Mouse (Mus musculus) neural tube, embryonic 10.5 days (tissue): Measurements from ENCODE around the gene Rsph1.

Experiments used
- DNase-seq: peaks from one replicate; pipeline ENCODE4 v3.0.0-alpha.2; 2017; ENCODE audit warnings: low spot score; ENCODE audit errors: extremely low spot score

The Rsph1 gene

DNA sequence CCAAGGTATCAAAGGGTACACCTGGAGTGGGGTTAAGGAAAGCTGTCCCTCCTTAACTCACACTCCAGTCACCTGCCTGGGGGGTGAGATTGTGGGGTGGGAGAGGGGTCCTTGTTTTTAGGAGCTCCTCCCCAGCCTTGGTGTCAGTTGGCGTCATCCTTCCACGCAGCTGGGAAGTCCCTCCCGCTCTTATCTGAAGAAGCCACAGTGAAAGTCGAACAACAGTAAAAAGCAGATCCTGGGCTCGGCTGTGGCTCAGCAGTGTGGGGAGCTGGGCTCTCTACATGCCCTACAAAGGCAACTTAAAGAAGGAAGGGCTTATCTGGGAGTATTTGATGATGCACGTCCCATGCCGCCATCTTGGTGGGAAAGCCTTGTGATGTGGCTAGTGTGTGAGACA, 66.9 kb downstream of the Rsph1 start:
- no peak for DNase-seq

DNA sequence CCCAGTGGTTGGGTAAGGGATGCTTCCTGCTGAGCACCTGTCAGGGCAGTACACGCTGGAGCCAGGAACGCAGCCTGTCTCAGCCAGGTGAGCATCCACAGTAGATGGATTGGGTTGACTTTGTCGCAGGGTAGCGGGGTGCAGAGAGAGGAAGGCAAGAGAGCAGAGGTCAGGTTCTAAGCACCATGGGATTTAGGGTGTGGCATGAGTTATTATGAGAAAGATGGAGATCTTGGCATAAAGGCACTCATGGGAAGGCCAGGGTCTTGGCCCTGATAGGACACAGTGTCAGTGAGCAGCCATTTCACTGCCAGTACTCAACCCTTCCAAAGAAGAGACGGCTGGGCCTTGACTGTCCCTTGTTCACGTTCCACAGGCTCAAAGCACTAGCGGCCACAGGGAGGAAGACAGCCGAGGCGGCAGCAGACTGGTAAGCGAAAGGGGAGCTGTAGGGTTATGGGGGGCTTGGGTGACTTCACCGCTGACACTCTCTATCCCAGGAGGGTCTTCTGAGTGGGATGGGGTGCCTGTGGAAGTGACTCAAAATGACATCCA, 67.7 kb downstream of the Rsph1 start:
- DNase-seq = no peak

DNA sequence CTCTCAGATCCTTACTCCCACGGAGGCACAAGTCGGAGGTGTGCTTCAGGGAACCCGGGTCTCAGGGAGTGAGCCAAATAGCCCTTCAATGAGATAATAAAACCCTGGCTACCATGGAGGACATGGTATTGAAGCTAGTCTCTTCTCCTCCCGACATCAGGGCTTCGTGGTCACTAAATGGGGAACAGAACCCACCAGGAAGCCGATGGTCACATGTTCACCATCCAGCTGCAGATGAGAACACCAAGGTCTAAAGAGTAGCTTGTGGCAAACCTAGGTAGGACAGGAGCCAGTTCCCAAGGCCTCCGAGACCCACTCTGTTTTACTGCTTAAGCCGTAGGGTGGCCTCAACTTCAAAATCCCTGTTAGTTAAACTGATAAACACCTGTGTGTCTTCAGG, 68.5 kb downstream of the Rsph1 start:
- no peak for DNase-seq

DNA sequence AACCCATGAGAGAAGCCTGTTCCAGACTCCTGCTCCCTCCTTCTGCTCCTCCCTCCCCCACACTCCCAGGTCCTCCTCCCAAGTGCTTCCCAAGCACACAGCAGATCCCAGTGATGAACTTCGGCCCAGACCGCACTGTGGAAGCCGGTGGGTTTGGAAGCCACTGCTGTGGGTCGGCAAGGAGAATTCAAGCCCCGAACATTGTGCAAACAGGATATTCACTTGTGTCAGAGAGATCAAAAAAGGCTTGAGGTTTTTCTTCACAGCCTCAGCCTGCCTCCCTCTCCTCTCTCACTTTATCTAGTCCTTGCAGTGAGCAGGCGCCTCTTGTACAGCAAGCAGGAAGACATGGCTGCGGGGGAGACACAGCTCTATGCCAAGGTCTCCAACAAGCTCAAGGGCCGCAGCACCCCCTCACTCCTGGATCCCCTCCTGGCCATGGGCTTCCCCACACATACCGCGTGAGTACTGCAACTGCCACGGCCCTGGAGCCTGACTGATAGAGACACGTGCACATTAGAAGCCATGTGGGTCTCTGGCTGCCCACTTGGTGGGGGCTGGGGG, 69.3 kb downstream of the Rsph1 start, which contains the start of gene Ubash3a:
Gene Ubash3a (plus strand): TSS at position 103 of the 564 bp plus-strand sequence.
- DNase-seq = no peak
